Mouse (Mus musculus) embryonic facial prominence, embryonic 15.5 days (tissue): ENCODE results near the gene Ccl9. TPM values are rescaled to one million over a fixed set of nuclear protein-coding genes. Genes with fewer than 3 reads are reported as not detected.

Experiments
- ATAC-seq: fragments of 200-750 bp; cut with Nextera tagmentation; 2 replicates; pipeline ENCODE4 v1.8.0; 2017; ENCODE audit warnings: low read depth, moderate TSS enrichment; ENCODE audit not compliant: insufficient number of reproducible peaks, low FRiP score, low TSS enrichment
- H3K27ac ChIP-seq: fragments of 300-500 bp; sonication (generic); replicated peaks from 2 replicates; pipeline ENCODE4 v1.5.1; 2015; ENCODE audit warnings: mild to moderate bottlenecking, inconsistent platforms
- H3K27me3 ChIP-seq: fragments of 300-500 bp; sonication (generic); 2 replicates; pipeline ENCODE4 v1.6.1; 2015; ENCODE audit warnings: inconsistent platforms
- H3K36me3 ChIP-seq: fragments of 300-500 bp; sonication (generic); 2 replicates; pipeline ENCODE4 v1.6.1; 2015; ENCODE audit warnings: mild to moderate bottlenecking, inconsistent platforms
- H3K4me1 ChIP-seq: fragments of 300-500 bp; sonication (generic); 2 replicates; pipeline ENCODE4 v1.6.1; 2015; ENCODE audit warnings: inconsistent platforms
- H3K4me2 ChIP-seq: fragments of 300-500 bp; sonication (generic); replicated peaks from 2 replicates; pipeline ENCODE4 v1.6.1; 2015; ENCODE audit warnings: mild to moderate bottlenecking, inconsistent platforms
- H3K4me3 ChIP-seq: fragments of 300-500 bp; sonication (generic); replicated peaks from 2 replicates; pipeline ENCODE4 v1.5.1; 2015; ENCODE audit warnings: mild to moderate bottlenecking, inconsistent platforms
- H3K9ac ChIP-seq: fragments of 300-500 bp; sonication (generic); 2 replicates; pipeline ENCODE4 v1.6.1; 2015; ENCODE audit warnings: inconsistent platforms
- H3K9me3 ChIP-seq: fragments of 300-500 bp; sonication (generic); replicated peaks from 2 replicates; pipeline ENCODE4 v1.6.1; 2016; ENCODE audit warnings: inconsistent platforms
- WGBS: fragments of 180-500 bp; shearing (Covaris S2); methylation state at CpG from one replicate; pipeline ENCODE4 v1.1.7; 2015; 5-methylcytosine and 5-hydroxymethylcytosine counted together
- polyA plus RNA-seq: library from polyadenylated mRNA; unstranded; fragments of >200 nt; fragmentation: Nextera tagmentation; extraction: Ambion mirVana; gene quantifications from 2 replicates; pipeline ENCODE4 v1.2.1, GENCODE M21; 2015

Gene Ccl9
- polyA plus RNA-seq, 1 experiment from 2014 or later, result 7.6 TPM

DNA sequence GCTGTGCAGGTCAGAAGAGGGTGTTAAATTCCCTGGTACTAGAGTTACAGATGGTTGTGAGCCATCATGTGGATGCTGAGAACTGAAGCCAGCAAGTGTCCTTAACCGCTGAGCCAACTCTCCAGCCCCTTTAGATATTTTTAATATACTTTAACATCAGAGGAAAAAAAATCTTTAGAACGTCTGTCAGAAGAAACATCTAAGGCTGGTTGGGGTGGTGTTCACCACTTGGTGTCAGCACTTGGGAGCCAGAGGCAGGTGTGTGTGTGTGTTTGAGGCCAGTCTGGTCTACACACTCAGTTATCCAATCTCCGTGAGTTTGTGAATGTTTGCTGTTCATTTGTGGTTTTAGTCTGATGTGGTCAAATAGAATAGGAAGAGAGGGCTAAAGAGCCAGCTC is 563 bp upstream of the Ccl9 start:
- Histone ChIP-seq H3K9ac (no peak overlapping the region), H3K9me3 (no peaks in the 10 kb centered on the region), H3K27ac (no peak overlapping the region), H3K36me3 (no peaks in the 10 kb centered on the region), H3K4me3 (no peak overlapping the region), H3K4me2 (no peak overlapping the region), H3K27me3 (no peaks in the 10 kb centered on the region), H3K4me1 (no peaks in the 10 kb centered on the region)
- 69% methylated on average over 3 of the region's 3 CpGs for WGBS
- no peak for ATAC-seq

GRCm38 (mm10) chr11:83576927-83577555 is 1.4 kb downstream of the Ccl9 start:
- 81% methylated on average over 4 of the region's 4 CpGs for WGBS
- Histone ChIP-seq H3K9me3 (no peaks in the 10 kb centered on the region), H3K4me2 (no peak overlapping the region), H3K36me3 (no peaks in the 10 kb centered on the region), H3K9ac (no peak overlapping the region), H3K27ac (no peak overlapping the region), H3K4me1 (no peaks in the 10 kb centered on the region), H3K4me3 (no peak overlapping the region), H3K27me3 (no peaks in the 10 kb centered on the region)
- no peak for ATAC-seq

- no peak for ATAC-seq
- Histone ChIP-seq H3K9me3 (no peaks in the 10 kb centered on the region), H3K4me2 (no peak overlapping the region), H3K27me3 (no peaks in the 10 kb centered on the region), H3K9ac (no peak overlapping the region), H3K4me3 (no peak overlapping the region), H3K4me1 (no peaks in the 10 kb centered on the region), H3K36me3 (no peaks in the 10 kb centered on the region), H3K27ac (no peak overlapping the region)
- 57% methylated on average over 9 of the region's 9 CpGs for WGBS
Measured at GRCm38 (mm10) chr11:83572834-83573233, 5.6 kb downstream of the Ccl9 start.

- Histone ChIP-seq H3K4me1 (no peaks in the 10 kb centered on the region), H3K36me3 (no peaks in the 10 kb centered on the region), H3K4me2 (no peak overlapping the region), H3K4me3 (no peak overlapping the region), H3K9ac (no peak overlapping the region), H3K27ac (no peak overlapping the region), H3K27me3 (no peaks in the 10 kb centered on the region), H3K9me3 (no peaks in the 10 kb centered on the region)
- WGBS, result 80% methylated on average over 8 of the region's 8 CpGs
- no peak for ATAC-seq
Measured at GRCm38 (mm10) chr11:83572223-83572622, 6.2 kb downstream of the Ccl9 start.

DNA sequence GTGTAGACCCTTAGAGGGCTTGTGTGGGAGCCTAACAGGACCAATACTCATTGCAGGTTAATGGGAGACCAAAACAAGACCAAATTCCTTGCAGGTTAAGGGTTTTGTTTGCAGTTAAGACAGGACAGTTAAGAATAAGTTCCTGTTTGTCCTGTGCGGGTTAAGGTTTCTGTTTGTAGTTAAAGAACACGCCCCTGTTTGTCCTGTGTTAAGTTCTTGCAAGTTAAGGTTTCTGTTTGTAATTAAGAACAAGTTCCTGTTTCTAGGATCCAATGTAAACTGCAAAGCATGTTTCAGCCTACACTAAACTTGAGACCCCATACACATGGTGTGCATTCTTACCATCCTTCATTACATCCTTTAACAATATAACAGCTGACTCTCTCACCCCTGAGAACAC is 8.2 kb downstream of the Ccl9 start:
- no peak overlapping the region for H3K4me2 ChIP-seq
- no peaks in the 10 kb centered on the region for H3K36me3 ChIP-seq
- no peaks in the 10 kb centered on the region for H3K9me3 ChIP-seq
- H3K27ac ChIP-seq, result no peak overlapping the region
- no peak overlapping the region for H3K9ac ChIP-seq
- H3K4me1 ChIP-seq, result no peaks in the 10 kb centered on the region
- WGBS, result 40% methylated on average over 2 of the region's 2 CpGs
- H3K27me3 ChIP-seq, result no peaks in the 10 kb centered on the region
- ATAC-seq, result no peak
- H3K4me3 ChIP-seq, result no peak overlapping the region

- no peaks in the 10 kb centered on the region for H3K9me3 ChIP-seq
- H3K4me1 ChIP-seq, result no peaks in the 10 kb centered on the region
- H3K4me2 ChIP-seq, result no peak overlapping the region
- no peak overlapping the region for H3K9ac ChIP-seq
- H3K27ac ChIP-seq, result no peak overlapping the region
- ATAC-seq, result no peak
- H3K36me3 ChIP-seq, result no peaks in the 10 kb centered on the region
- WGBS, result 95% methylated on average over 7 of the region's 7 CpGs
- H3K4me3 ChIP-seq, result no peak overlapping the region
- no peaks in the 10 kb centered on the region for H3K27me3 ChIP-seq
Measured at GRCm38 (mm10) chr11:83569249-83569648, 9.2 kb downstream of the Ccl9 start.

DNA sequence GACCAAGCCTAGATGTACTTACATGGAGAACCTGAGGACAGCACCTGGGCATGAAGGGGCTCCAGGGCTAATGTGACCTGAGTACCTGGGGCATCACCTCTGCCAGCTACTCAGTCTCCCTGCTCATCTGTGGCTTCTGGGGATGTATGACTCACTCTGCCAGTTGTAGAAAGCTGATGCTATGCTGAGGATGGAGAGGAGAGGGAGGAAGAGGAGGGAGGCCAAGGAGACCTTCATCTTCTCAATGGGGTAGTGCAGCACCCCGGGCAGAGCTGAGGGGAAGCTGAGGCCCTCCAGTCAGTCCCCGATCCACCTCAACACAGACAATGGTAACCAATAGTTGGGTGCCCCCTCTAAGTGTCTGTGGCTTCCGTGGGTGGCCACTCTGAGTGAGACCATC is 9.7 kb downstream of the Ccl9 start:
- Histone ChIP-seq H3K36me3 (no peaks in the 10 kb centered on the region), H3K4me1 (no peaks in the 10 kb centered on the region), H3K9me3 (no peaks in the 10 kb centered on the region), H3K9ac (no peak overlapping the region), H3K4me2 (no peak overlapping the region), H3K27me3 (no peaks in the 10 kb centered on the region), H3K4me3 (no peak overlapping the region), H3K27ac (no peak overlapping the region)
- 86% methylated on average over 3 of the region's 3 CpGs for WGBS
- ATAC-seq, result no peak

DNA sequence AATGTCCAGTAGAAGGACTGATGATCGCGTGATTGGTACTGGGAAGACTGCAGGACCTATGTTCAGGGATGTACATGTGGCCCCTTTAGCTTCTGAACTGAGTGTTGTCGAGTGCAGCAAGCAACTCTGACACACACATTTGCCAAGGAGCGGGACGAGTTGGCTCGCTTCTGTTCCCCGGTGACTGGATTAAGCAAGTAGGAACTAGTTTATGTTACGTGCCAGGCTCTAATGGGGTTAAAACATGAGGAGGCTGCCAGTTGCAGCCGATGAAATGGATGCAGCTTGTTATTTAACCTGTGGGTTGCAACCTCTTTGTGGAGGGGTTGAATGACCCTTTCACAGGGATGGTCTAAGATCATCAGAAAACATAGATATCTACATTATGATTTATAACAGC is 10.4 kb downstream of the Ccl9 start:
- no peak for ATAC-seq
- WGBS, result 74% methylated on average over 9 of the region's 9 CpGs
- H3K27me3 ChIP-seq, result no peaks in the 10 kb centered on the region

GRCm38 (mm10) chr11:83567311-83567710 is 11.1 kb downstream of the Ccl9 start:
- H3K4me2 ChIP-seq, result no peak overlapping the region
- WGBS, result 71% methylated on average over 7 of the region's 7 CpGs
- no peaks in the 10 kb centered on the region for H3K36me3 ChIP-seq
- H3K27me3 ChIP-seq, result no peaks in the 10 kb centered on the region
- no peak overlapping the region for H3K4me3 ChIP-seq
- no peaks in the 10 kb centered on the region for H3K4me1 ChIP-seq
- ATAC-seq, result no peak
- no peaks in the 10 kb centered on the region for H3K9me3 ChIP-seq
- no peak overlapping the region for H3K27ac ChIP-seq
- H3K9ac ChIP-seq, result no peak overlapping the region

More for the DNA sequence above, 10.4 kb downstream of the Ccl9 start:
- Histone ChIP-seq H3K4me3 (no peak overlapping the region), H3K4me2 (no peak overlapping the region), H3K9ac (no peak overlapping the region), H3K4me1 (no peaks in the 10 kb centered on the region), H3K9me3 (no peaks in the 10 kb centered on the region), H3K36me3 (no peaks in the 10 kb centered on the region), H3K27ac (no peak overlapping the region)

- Histone ChIP-seq H3K36me3 (no peaks in the 10 kb centered on the region), H3K4me3 (no peak overlapping the region), H3K4me2 (no peak overlapping the region), H3K27me3 (no peaks in the 10 kb centered on the region), H3K27ac (no peak overlapping the region), H3K9me3 (no peaks in the 10 kb centered on the region), H3K4me1 (no peaks in the 10 kb centered on the region), H3K9ac (no peak overlapping the region)
- no peak for ATAC-seq
Measured at GRCm38 (mm10) chr11:83566617-83567016, 11.8 kb downstream of the Ccl9 start.

- 67% methylated on average over 2 of the region's 2 CpGs for WGBS
- Histone ChIP-seq H3K9me3 (no peaks in the 10 kb centered on the region), H3K27ac (no peak overlapping the region), H3K4me2 (no peak overlapping the region), H3K4me3 (no peak overlapping the region), H3K4me1 (no peaks in the 10 kb centered on the region), H3K27me3 (no peaks in the 10 kb centered on the region), H3K9ac (no peak overlapping the region), H3K36me3 (no peaks in the 10 kb centered on the region)
- ATAC-seq, result no peak
Measured at GRCm38 (mm10) chr11:83563754-83564153, 14.7 kb downstream of the Ccl9 start.

GRCm38 (mm10) chr11:83562311-83562887 is 16.0 kb downstream of the Ccl9 start:
- Histone ChIP-seq H3K27ac (no peak overlapping the region), H3K4me1 (no peaks in the 10 kb centered on the region), H3K4me2 (no peak overlapping the region), H3K4me3 (no peak overlapping the region), H3K9ac (no peak overlapping the region), H3K27me3 (no peaks in the 10 kb centered on the region), H3K9me3 (no peaks in the 10 kb centered on the region), H3K36me3 (no peaks in the 10 kb centered on the region)
- 66% methylated on average over 6 of the region's 6 CpGs for WGBS
- ATAC-seq, result no peak
